Mouse (Mus musculus) adrenal gland, adult 8-10 months (tissue): ENCODE data around the gene Ccna2. TPM values are rescaled to one million over a fixed set of nuclear protein-coding genes. Genes with fewer than 3 reads are reported as not detected.

Experiments
- DNase-seq: peaks from one replicate; pipeline ENCODE4 v3.0.0; 2022
- total RNA-seq, 4 experiments: library from RNA; stranded (reverse); gene quantifications; 2 replicates each; pipeline ENCODE4 v1.2.4; 2022

Ccna2 gene
- total RNA-seq, 4 experiments from 2014 or later = 1.4 to 3.7 (median 2.1) TPM

- DNase-seq = no peak
Measured at GRCm38 (mm10) chr3:36532738-36533137, 39.2 kb downstream of the Ccna2 start.

DNA sequence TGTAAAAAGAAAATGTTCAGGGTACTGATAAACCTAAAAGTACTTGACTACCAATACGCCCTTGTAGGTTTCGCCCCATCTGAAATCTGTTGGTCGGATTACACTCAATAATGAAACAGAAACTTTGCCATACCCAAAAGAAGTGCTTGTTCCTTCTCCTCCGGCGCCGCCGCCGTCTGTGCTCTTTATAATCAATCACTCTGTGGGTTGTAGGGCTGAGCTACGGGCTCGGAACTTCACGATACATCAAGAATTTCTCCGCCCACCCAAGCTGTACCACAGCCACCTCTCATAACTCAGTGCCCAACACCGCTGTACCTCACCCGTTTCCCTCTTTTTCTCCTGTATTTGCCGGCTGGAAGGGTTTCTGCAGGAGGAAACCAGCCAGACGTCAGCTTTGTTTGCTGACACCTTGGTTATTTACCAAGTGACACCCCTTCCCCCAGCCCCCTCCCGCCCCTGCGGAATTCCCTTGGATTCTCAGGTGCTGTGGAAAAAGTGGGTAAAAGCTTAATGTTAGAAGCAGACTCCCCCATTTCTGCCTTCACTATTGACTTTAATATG, 39.9 kb downstream of the Ccna2 start:
- no peak for DNase-seq

DNA sequence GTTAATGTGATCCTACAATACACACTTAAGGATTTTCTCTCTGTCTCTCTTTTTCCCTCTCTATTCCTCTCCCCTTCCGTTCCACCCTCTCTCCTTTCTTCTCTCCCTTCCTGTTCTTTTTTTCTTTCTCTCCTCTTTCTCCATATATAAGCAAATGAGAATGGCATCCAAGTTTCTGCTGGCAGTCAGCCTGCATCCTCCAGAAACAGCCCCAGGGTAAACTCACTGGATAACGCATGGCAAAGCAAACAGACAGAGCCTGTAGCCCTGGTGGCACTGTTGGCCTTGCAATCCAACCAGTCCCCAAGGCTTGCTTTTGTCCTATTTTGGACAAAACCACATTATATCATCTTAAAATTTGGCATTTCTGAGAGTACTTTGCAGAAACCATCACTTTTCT, 40.7 kb downstream of the Ccna2 start:
- DNase-seq = no peak

GRCm38 (mm10) chr3:36530781-36531180, 41.2 kb downstream of the Ccna2 start:
- DNase-seq = no peak

- no peak for DNase-seq
Measured at GRCm38 (mm10) chr3:36530345-36530744, 41.6 kb downstream of the Ccna2 start.

DNA sequence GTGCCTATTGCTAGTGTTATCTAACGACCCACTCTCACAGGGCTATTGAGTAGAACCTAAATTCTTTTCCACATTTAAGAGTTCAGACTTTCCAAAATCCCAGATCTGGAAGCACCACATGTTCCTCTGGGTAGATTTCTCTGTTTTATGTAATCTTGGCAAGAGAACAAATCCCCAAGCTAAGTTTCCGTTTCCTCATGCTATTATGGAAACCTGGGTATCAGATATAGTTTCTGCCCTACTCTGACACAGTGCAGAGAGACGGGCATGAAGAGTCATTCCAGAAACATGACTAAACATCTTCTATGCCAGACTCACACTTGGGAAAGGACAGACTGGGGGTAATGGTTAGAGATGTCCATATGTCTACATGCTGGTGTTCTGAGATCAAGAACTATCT, 47.5 kb downstream of the Ccna2 start:
- DNase-seq = no peak

GRCm38 (mm10) chr3:36522137-36522536, 49.8 kb downstream of the Ccna2 start:
- DNase-seq = no peak

GRCm38 (mm10) chr3:36521073-36522060, 50.6 kb downstream of the Ccna2 start, which contains the start of gene Gm11549:
Gene Gm11549, minus strand, starts transcription at chr3:36521813.
- DNase-seq = no peak

DNA sequence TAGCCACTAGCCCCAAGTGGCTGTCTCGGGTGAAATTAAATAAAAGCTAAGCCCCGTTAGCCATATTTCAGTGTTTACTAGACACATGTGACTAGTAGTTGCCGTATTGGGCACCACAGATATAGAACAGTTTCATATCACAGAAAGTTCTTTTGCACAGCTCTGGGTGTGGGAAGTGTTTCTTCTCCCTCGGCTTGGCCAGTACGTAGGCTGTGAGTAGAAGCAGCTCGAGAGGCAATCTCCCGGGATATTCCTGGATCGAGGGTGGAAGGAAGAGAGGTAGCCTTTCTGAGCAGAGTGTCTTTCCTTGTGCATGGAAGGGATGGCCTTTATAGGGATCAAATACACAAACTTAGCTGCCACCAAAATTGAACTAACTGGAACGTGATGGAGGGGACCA, 55.8 kb downstream of the Ccna2 start:
- DNase-seq = no peak

Other genes with a start within 250 kb of the Ccna2 start
- gene Anxa5, start 96.3 kb downstream of the Ccna2 start, total RNA-seq = 100 to 1,000 TPM; 433 to 500 (median 466) TPM
- 1 to 10 TPM in 2 of 4 experiments, under 1 TPM in 2; 0.52 to 1.8 (median 0.86) TPM for gene 1810062G17Rik, start 96.2 kb downstream of the Ccna2 start, total RNA-seq
- gene Gm11549, start 50.3 kb downstream of the Ccna2 start, total RNA-seq = not detected
- gene Exosc9, start 19.5 kb downstream of the Ccna2 start, total RNA-seq = 10 to 100 TPM; 33.0 to 36.6 (median 35.7) TPM
- 10 to 100 TPM in 3 of 4 experiments, 1 to 10 TPM in 1; 8.1 to 14.5 (median 13.9) TPM for gene Bbs7, start 41.3 kb upstream of the Ccna2 start, total RNA-seq
- gene Trpc3, start 118.0 kb upstream of the Ccna2 start, total RNA-seq = 1 to 10 TPM; 3.2 to 5.3 (median 3.6) TPM